8 mouse cellular contexts compared by ENCODE assay signal in genomic region chr8:121668553-121668952, GRCm38 (mm10). TPM values are rescaled to one million over a fixed set of nuclear protein-coding genes. Genes with fewer than 3 reads are reported as not detected.
A peak's percentile ranks its signal among the peaks of the same experiment; 100 is the strongest.
DNase-seq lines count a peak whose midpoint lies in the region; ATAC-seq lines count a peak whose summit lies in the region.

No protein-coding gene starts in this region.

- H3K4me3 ChIP-seq in kidney, embryonic 16.5 days (ENCODE audit: low read length): no peak overlapping the region

- intact Hi-C loops in heart, postnatal 25 days (cut with DNase I): no loop called here

- H3K9me3 ChIP-seq in kidney, embryonic 16.5 days (ENCODE audit: low read length): no peaks in the 10 kb centered on the region

- peak overlapping the region; percentile 29; the same call in 1 of the 2 replicates for H3K9ac ChIP-seq in kidney, embryonic 16.5 days (replicated peaks; ENCODE audit: low read length)

- no peak for ATAC-seq in kidney, embryonic 16.5 days (ENCODE audit: low FRiP score, low TSS enrichment)

- peaks cover 25% of the 10 kb centered on the region for H3K4me1 ChIP-seq in kidney, embryonic 16.5 days (ENCODE audit: insufficient read depth, low read length)

- WGBS in kidney, embryonic 16.5 days: 60% methylated on average over 6 of the region's 6 CpGs

- 0 out of 2 replicates have a peak overlapping the region, but pooled peaks have one; percentile 23 for H3K27ac ChIP-seq in kidney, embryonic 16.5 days (ENCODE audit: low read length)

- DNase-seq in kidney, adult 11 months: no peak
- peak; percentile 91 for DNase-seq in brain, adult 2 months (ENCODE audit: low read depth, low spot score)
- DNase-seq in heart, postnatal 25 days (ENCODE audit: low spot score): peak; percentile 39
- peak; percentile 69 to 83 for DNase-seq in lung, postnatal 4 days
- DNase-seq in thymus, postnatal 0 days (ENCODE audit: low spot score): no peak
- no peak for DNase-seq in ovary, adult 18-20 months (ENCODE audit: low spot score)
- DNase-seq in spleen, adult 18-20 months: no peak

- H3K4me2 ChIP-seq in kidney, embryonic 16.5 days (replicated peaks; ENCODE audit: low read depth, low read length): no peak overlapping the region

- H3K27me3 ChIP-seq in kidney, embryonic 16.5 days (ENCODE audit: insufficient read depth, low read length): no peaks in the 10 kb centered on the region

- H3K36me3 ChIP-seq in kidney, embryonic 16.5 days (ENCODE audit: insufficient read depth, low read length): no peaks in the 10 kb centered on the region

RNA-seq across cellular contexts. Expression of gene Zcchc14, which starts 15.9 kb away (rescaled TPM):
- 16.4 and 17.8 TPM in 2 replicates for polyA plus RNA-seq in kidney, embryonic 16.5 days (2015; fragmentation: Nextera tagmentation; extraction: Ambion mirVana)
- total RNA-seq in heart, postnatal 25 days (2021): 10 to 100 TPM; 27.1 to 31.3 TPM
- polyA plus RNA-seq in thymus, postnatal 0 days (2015; fragmentation: Nextera tagmentation; extraction: Ambion mirVana): 1.5 and 1.8 TPM in 2 replicates

Comparison
In these comparisons a context has a peak if more than half of its experiments do, and no peak if none do; other contexts are left out.
1. DNase-seq: peak in brain, adult 2 months (single experiment), heart, postnatal 25 days (single experiment) and lung, postnatal 4 days (2 of 2); none in kidney, adult 11 months (single experiment), thymus, postnatal 0 days (single experiment), ovary, adult 18-20 months (single experiment) and spleen, adult 18-20 months (0 of 2).